Mouse (Mus musculus) bone marrow, adult 2 months (tissue): ENCODE measurements around the gene Fam209. TPM values are rescaled to one million over a fixed set of nuclear protein-coding genes. Genes with fewer than 3 reads are reported as not detected.

Source experiments
- H3K27ac ChIP-seq: fragments of 200-500 bp; 2 replicates; pipeline ENCODE4 v1.5.1; 2012; ENCODE audit warnings: low read depth, mild to moderate bottlenecking, control low read depth, inconsistent platforms, low read length; ENCODE audit not compliant: control insufficient read depth, poor library complexity, insufficient read depth
- H3K4me1 ChIP-seq: fragments of 200-500 bp; 2 replicates; pipeline ENCODE4 v1.6.1; 2011; ENCODE audit warnings: low read length; ENCODE audit not compliant: control insufficient read depth, insufficient read depth
- H3K4me3 ChIP-seq: fragments of 200-500 bp; replicated peaks from 2 replicates; pipeline ENCODE3; 2011; ENCODE audit warnings: mild to moderate bottlenecking, low read depth, low read length, control low read depth; ENCODE audit not compliant: control insufficient read depth
- CTCF ChIP-seq: fragments of 200-500 bp; IDR thresholded peaks from 2 replicates; pipeline ENCODE4 v1.5.1; 2011; ENCODE audit warnings: low read length, control low read depth; ENCODE audit not compliant: control insufficient read depth, insufficient read depth
- POLR2A ChIP-seq: fragments of 200-500 bp; IDR thresholded peaks from 2 replicates; pipeline ENCODE4 v1.6.1; 2011; ENCODE audit warnings: low read depth, mild to moderate bottlenecking, control low read depth, low read length, borderline replicate concordance; ENCODE audit not compliant: control insufficient read depth
- WGBS: fragments of 180-500 bp; shearing (Covaris S2); methylation state at CpG from one replicate; pipeline ENCODE4 v1.1.7; 2018; 5-methylcytosine and 5-hydroxymethylcytosine counted together
- polyA plus RNA-seq: library from polyadenylated mRNA; stranded (reverse); fragments of >200 nt; gene quantifications from 2 replicates; pipeline ENCODE4 v1.2.4, GENCODE M21; 2011; ENCODE audit warnings: low replicate concordance; ENCODE audit not compliant: missing spikeins, insufficient read depth, insufficient read length

The Fam209 gene
- polyA plus RNA-seq, 1 experiment = 5.2 TPM

DNA sequence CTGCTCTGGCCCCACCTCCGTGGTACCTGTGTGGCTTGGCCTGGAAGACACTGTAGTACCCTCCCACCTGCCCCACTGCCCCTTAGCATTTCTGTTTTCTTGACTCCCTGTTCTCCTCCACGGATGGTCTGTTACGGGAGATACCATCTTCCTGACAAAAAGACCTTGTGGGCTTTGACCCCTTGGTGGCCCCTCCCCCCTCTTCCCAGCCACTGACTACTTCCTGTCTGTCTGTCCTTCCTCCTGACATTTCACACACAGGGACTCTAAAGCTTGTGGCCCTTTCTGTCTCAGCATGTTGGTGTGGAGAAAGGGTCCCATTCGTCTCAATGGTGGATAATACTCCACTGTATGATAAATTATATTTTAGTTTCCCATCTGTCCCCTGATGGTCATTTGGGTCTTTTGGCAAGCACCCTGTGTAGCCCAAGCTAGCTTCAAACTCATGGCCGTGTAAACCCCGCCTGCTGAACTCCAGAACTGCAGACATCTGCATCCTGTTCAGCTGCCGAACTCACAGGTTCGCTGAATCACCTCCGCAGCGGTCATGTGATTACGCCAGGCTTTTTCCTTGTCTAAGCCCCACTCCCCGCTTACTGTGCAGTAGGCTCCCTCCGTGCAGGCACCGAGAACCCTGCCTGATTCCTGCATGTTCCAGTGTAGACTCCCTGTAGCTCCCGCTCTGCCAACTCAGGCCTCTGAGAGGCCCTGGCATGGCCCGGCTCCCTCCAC is 9.5 kb downstream of the Fam209 start:
- 33% methylated on average over 16 of the region's 16 CpGs for WGBS
- Histone ChIP-seq H3K4me3 (no peak overlapping the region), H3K27ac (no peak overlapping the region), H3K4me1 (no peaks in the 10 kb centered on the region)
- TF ChIP-seq CTCF (no peak), POLR2A (no peak)

DNA sequence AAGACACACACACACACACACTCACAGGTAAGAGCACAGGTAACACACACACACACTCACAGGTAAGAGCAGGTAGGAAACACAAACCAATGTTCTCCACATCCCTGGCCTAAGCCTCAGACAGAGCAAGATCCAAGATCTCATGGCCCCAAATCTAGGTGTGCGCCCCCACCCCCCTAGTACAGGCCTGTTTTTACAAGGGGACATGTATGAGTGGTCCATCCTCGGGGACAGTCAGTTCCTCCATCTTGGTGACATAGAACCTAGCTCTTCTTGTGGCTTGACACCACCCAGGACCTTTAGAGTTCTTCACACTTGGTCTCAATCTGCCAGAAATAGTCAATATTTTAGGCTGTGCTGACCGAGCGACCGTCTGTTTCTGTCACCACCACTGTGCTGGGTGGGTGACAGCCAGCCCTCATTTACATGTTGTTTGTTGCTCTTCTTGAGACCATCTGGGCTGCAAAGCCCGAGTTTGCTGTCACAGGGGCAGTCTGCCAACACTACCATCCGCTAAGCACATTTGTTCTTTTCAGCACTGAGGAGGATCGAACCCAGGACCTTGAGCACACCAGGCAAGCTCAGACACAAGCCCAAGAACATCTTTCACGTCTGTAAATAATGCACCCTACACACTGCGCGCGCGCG is 11.6 kb downstream of the Fam209 start:
- WGBS = 85% methylated on average over 14 of the region's 14 CpGs
- H3K27ac ChIP-seq = no peak overlapping the region
- no peak for TF ChIP-seq CTCF
- no peak for TF ChIP-seq POLR2A
- no peaks in the 10 kb centered on the region for H3K4me1 ChIP-seq
- no peak overlapping the region for H3K4me3 ChIP-seq

DNA sequence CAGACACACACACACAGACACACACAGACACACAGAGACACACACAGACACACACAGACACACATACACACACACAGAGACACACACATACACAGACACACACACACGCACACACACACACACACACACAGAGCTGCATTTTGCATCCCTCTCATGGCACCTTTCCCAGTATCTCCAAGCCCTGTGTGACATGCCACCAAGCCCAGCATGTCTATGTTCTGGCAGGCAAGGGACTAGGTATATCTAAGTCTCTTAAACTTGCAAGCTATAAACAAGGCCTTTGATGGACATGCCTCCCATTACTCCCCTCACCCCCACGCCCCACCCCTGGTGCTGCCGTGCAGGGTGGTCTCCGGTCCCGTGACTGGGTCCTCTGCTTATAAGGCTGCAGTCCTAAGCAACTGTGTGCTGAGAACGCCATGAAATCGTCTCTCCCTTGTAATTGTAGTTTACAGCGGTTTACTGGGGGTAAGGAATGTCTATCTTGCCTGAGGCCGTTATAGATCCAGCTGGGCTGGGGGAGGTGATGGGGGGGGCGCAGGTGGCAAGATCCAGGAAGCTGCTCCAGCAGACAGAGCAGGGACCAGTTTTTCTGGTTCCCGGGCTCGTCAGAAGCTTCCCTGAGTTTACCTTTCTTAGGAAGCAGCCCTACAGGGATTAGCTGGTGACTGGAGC is 12.5 kb downstream of the Fam209 start:
- Histone ChIP-seq H3K4me3 (no peak overlapping the region), H3K27ac (no peak overlapping the region), H3K4me1 (no peaks in the 10 kb centered on the region)
- TF ChIP-seq POLR2A = no peak
- WGBS = 80% methylated on average over 12 of the region's 12 CpGs

DNA sequence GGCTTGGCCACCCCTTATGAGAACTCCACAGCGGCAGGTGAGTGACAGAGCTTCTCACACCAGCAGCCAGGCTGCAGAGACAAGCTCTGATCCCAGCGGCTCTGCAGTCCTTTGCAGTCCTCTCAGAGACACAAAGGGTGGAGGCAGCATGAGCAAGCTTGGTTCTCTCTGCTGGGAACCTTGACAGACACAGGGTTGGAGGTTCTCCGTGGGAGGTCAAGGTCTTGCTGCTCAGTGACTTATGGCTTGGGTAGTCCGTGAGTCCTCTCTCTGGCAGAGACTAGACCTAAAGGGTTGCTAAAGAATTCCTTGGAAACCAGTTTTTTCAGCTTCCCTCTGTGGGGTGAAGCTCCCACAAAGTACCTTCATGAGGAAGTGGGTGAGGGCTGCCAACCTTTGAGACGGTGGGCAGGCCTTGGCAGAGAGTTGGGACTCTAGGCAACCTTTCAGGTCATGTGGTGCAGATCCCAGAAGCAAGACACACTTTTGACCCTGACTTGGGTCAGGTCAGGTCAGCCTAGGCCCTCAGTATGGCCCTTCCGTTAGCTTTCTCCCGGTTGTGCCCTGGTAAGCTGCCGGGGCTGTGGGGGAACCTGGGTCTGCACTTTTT is 24.5 kb downstream of the Fam209 start:
- Histone ChIP-seq H3K4me3 (no peak overlapping the region), H3K27ac (no peak overlapping the region), H3K4me1 (peaks cover 2% of the 10 kb centered on the region)
- TF ChIP-seq CTCF = no peak
- no peak for TF ChIP-seq POLR2A
- 77% methylated on average over 8 of the region's 8 CpGs for WGBS

DNA sequence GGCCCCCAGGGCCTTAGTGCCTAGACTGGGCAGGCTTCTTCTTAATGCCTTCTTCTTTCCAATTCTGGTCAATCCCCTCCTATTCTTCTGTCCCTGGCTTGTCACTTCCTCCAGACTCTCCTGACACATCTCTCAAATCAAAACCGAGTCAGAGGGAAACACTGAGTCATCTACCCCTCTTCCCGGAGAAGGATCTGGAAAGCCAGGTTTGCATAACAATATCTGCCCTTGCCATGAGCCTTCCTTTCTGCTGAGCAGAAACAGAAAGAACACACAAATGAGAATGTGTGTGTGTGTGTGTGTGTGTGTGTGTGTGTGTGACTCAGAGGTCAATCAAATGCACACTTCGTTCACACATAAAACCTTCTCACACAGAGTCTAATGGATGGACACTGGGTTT is 26.5 kb downstream of the Fam209 start:
- H3K4me1 ChIP-seq = peaks cover 2% of the 10 kb centered on the region
- WGBS = 52% methylated on average over 3 of the region's 3 CpGs
- no peak overlapping the region for H3K27ac ChIP-seq
- no peak overlapping the region for H3K4me3 ChIP-seq
- TF ChIP-seq POLR2A = no peak
- TF ChIP-seq CTCF = no peak

DNA sequence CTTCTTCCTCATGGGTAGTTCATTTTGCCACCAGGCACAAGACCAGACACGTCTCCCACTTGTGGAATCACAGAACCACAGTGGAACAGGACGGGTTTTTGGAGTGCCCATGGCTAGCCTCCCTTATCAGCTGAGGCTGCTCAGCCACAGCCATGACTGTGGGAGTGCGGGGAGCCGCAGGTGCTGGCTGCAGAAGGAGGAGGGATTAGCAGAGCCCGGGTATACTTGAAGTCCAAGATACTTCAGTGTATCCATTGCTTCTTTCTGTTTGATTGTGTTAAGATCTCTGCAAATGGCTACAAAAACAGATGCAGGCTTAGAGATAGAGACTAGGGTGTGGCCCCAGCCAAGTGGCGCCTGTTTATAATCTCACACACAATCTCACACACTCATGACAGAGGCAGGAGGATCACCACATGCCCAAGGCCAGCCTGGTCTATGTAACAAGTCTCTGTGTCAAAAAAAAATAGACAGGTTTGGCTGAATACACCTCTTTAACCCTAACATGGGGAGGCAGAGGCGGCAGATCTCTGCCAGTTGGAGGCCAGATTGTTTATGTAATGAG is 28.5 kb downstream of the Fam209 start:
- 47% methylated on average over 7 of the region's 7 CpGs for WGBS
- no peak overlapping the region for H3K4me3 ChIP-seq
- TF ChIP-seq CTCF (no peak), POLR2A (no peak)
- no peak overlapping the region for H3K27ac ChIP-seq
- H3K4me1 ChIP-seq = no peaks in the 10 kb centered on the region

DNA sequence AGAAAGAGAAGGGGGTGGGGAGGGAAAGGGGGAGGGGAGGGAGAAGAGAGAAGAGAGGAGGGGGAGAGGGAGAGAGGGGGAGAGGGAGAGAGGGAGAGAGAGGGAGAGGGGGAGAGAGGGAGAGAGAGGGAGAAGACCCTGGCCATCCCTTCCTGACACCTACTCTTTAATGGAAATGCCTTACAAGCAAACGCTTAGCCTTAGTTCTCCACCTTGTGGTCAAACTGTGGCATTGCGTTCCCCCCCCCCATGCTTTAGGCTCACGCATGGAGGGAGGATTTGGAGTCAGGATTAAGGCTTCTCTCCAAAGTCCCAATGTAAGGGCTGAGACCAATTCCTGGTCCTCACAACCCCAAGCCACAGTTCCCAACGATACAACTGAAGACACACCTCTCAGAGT is 29.0 kb downstream of the Fam209 start:
- 3% methylated on average over 4 of the region's 4 CpGs for WGBS
- no peak overlapping the region for H3K4me3 ChIP-seq
- no peaks in the 10 kb centered on the region; the same call in 1 of the 2 replicates for H3K4me1 ChIP-seq
- H3K27ac ChIP-seq = no peak overlapping the region
- TF ChIP-seq CTCF = peak; percentile 67
- TF ChIP-seq POLR2A = no peak

DNA sequence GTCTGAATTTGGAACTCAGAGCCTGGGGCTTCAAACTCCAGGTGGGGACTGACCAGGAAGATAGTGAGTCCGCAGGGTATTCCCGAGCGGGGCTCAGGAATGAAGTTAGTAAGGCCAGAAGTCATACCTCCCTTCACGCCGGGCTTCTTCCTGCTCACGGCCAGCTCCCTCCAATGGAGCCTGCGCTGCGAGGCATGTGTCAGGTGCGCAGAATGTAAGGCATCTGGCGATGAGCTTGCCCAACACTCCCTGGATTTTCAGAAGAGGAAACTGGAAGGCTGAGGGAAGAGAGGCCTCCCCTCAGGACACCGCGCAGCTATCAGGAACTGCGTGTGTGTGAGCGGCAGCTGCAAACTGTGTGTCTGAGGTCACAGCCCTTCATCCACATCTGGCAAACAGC is 29.8 kb downstream of the Fam209 start:
- 80% methylated on average over 14 of the region's 14 CpGs for WGBS
- Histone ChIP-seq H3K4me3 (no peak overlapping the region), H3K4me1 (no peaks in the 10 kb centered on the region; the same call in 1 of the 2 replicates), H3K27ac (no peak overlapping the region)
- TF ChIP-seq POLR2A = no peak
- TF ChIP-seq CTCF = no peak
